Mouse (Mus musculus): ENCODE results near the gene Fetub. TPM values are rescaled to one million over a fixed set of nuclear protein-coding genes. Genes with fewer than 3 reads are reported as not detected.
A peak's percentile ranks its signal among the peaks of the same experiment; 100 is the strongest.

Gene Fetub
- polyA plus RNA-seq, 1 experiment from 2014 or later, result not detected

DNA sequence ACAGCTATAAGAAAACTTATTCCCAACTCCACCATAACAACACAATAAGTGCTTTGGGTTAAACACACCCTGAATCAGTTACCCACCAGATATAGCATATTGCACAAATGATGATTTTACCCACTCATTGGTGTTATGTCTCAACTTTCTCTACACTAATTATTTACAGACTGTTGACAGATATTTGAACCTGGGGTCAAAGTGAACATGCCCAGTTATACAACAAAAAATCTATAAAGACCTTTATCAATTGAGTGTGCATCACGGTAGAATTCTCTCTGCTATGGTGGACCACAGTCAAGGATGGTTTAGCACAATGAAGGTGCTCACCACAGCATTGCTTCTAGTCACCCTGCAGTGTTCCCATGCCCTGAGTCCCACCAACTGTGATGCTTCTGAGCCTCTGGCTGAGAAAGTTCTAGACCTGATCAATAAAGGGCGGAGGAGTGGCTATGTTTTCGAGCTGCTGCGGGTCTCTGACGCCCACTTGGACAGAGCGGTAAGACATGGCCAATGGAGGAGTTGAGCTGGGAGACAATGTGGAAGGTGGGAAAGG, 32.8 kb downstream of the Fetub start, which contains the start of gene Hrg:
Hrg (plus strand) TSS at position 233 of the 556 bp plus-strand sequence.
- H3K27me3 ChIP-seq, result no peaks in the 10 kb centered on the region
- no peak within 1 kb of the TSS for H3K9ac ChIP-seq
- H3K9me3 ChIP-seq (replicated peaks), result no peaks in the 10 kb centered on the region
- WGBS, result 93% methylated on average over 6 of the region's 6 CpGs
- no peaks in the 10 kb centered on the region for H3K36me3 ChIP-seq
- H3K4me3 ChIP-seq, result no peak within 1 kb of the TSS
- peaks cover 8% of the 10 kb centered on the region; the same call in 1 of the 2 replicates for H3K4me1 ChIP-seq
- H3K4me2 ChIP-seq (replicated peaks), result no peak within 1 kb of the TSS
- H3K27ac ChIP-seq, result no peak within 1 kb of the TSS
- no peak for ATAC-seq (ENCODE audit: low FRiP score)

DNA sequence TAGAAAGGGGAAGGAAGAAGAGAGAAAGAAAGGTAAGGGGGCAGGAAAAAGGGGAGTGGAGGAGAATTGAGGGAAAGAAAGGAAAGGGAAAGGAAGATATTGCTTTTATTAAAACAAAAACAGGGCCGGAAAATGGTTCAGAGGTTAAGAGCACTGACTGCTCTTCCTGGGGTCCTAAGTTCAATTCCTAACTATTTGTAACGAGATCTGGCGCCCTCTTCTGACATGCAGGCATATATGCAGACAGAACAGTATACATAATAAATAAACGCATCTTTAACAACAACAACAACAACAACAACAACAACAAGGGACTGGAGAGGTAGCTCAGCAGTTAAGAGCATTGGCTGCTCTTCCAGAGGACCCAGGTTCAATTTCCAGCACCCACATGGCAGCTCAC, 34.9 kb downstream of the Fetub start:
- no peak overlapping the region for H3K9ac ChIP-seq
- ATAC-seq (ENCODE audit: low FRiP score), result no peak
- WGBS, result 38% methylated on average over 4 of the region's 4 CpGs

DNA sequence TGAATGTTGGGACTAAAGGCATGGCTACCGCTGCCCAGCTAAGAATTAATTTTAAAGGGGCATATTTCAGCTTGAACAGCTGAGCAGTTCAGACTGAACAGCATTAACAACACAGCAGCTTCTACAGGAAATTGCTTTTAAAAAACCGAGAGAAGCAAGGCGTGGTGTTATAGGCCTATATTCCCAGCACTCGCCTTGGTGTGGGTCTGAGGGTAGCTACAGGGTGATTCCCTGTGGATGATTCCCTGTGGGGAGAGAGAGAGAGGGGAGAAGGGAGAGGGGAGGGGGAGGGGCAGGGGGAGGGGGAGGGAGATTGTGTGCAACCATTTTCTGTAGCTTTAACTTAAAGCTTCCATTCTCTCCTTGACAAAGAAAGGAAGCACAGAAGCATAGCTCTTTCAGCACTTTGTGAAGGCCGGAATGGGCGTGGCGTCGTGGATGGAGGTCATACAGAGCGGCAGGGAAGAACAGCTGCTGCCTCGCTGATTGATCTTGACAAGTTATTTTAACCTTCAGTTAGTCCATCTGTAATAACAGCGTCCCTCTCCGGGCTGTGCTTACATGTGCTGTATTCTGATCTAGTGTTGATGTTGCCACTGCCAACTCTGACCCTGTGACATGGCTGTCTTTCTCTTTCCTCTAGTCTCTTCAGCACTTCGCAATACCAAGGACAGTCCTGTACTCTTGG, 37.4 kb downstream of the Fetub start:
- Histone ChIP-seq H3K4me2 (replicated peaks) (peak overlapping the region; percentile 33), H3K4me1 (peaks cover 11% of the 10 kb centered on the region; the same call in 1 of the 2 replicates), H3K27ac (no peak overlapping the region; the same call in 1 of the 2 replicates), H3K27me3 (no peaks in the 10 kb centered on the region), H3K36me3 (no peaks in the 10 kb centered on the region), H3K9me3 (replicated peaks) (no peaks in the 10 kb centered on the region), H3K9ac (no peak overlapping the region), H3K4me3 (no peak overlapping the region)
- 26% methylated on average over 13 of the region's 13 CpGs for WGBS
- ATAC-seq (ENCODE audit: low FRiP score), result peak; percentile 68

More for the DNA sequence above, 34.9 kb downstream of the Fetub start:
- no peak overlapping the region for H3K27ac ChIP-seq
- no peak overlapping the region for H3K4me2 ChIP-seq (replicated peaks)
- no peak overlapping the region for H3K4me3 ChIP-seq
- no peaks in the 10 kb centered on the region for H3K36me3 ChIP-seq
- no peaks in the 10 kb centered on the region for H3K27me3 ChIP-seq
- H3K4me1 ChIP-seq, result peaks cover 11% of the 10 kb centered on the region; the same call in 1 of the 2 replicates
- H3K9me3 ChIP-seq (replicated peaks), result no peaks in the 10 kb centered on the region

DNA sequence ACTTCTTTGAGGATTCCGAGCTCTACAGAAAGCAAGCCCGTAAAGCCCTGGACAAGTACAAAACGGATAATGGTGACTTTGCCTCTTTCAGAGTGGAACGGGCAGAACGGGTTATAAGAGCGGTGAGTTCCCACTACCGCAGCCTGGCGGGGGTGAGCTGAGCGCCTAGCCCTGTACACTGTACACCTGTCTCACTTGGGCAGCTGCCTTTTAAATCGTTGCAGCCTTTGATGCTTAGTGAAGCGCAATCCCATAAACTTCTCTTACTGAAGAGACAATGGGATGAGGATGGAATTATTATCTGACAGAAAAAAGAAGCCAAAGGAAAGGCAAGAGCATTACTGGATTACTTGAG, 37.9 kb downstream of the Fetub start:
- ATAC-seq (ENCODE audit: low FRiP score), result peak; percentile 72
- Histone ChIP-seq H3K36me3 (no peaks in the 10 kb centered on the region), H3K4me1 (peaks cover 11% of the 10 kb centered on the region; the same call in 1 of the 2 replicates), H3K27ac (no peak overlapping the region), H3K27me3 (no peaks in the 10 kb centered on the region), H3K9me3 (replicated peaks) (no peaks in the 10 kb centered on the region), H3K4me2 (replicated peaks) (peak overlapping the region; percentile 33), H3K4me3 (no peak overlapping the region), H3K9ac (no peak overlapping the region)
- WGBS, result 55% methylated on average over 11 of the region's 11 CpGs

DNA sequence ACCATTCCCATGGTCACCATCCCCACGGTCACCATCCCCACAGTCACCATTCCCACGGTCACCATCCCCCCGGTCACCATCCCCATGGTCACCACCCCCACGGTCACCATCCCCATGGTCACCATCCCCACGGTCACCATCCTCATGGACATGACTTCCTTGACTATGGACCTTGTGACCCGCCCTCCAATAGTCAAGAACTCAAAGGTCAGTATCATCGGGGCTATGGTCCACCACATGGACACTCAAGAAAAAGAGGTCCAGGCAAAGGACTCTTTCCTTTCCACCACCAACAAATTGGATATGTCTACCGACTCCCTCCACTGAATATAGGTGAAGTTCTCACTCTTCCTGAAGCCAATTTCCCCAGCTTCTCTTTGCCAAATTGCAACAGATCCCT, 42.9 kb downstream of the Fetub start:
- no peak overlapping the region for H3K9ac ChIP-seq
- H3K27me3 ChIP-seq, result no peaks in the 10 kb centered on the region
- no peaks in the 10 kb centered on the region for H3K36me3 ChIP-seq
- H3K4me3 ChIP-seq, result no peak overlapping the region
- WGBS, result 96% methylated on average over 8 of the region's 8 CpGs
- no peak overlapping the region for H3K27ac ChIP-seq
- 0 out of 2 replicates have a peak, but pooled peaks cover 1% of the 10 kb centered on the region for H3K4me1 ChIP-seq
- H3K4me2 ChIP-seq (replicated peaks), result no peak overlapping the region
- no peak for ATAC-seq (ENCODE audit: low FRiP score)
- H3K9me3 ChIP-seq (replicated peaks), result no peaks in the 10 kb centered on the region

DNA sequence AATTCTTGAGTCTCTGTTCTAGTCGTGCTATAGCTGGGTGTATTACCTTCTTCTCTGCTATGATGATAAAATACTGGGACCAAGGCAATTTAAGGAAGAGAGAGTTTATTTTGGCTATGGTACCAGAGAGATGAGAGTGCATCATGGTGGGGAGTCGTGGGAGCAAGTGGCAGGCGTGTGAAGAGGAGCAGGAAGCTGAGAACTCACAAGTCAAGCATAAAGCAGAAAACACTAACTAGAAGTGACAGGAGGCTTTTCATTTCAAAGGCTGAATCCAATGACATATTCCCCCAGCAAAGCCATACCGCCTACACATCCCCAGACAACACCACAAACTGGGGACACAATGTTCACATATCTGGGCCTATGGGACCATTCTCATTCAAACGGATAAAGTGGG, 44.1 kb downstream of the Fetub start:
- 85% methylated on average over 5 of the region's 5 CpGs for WGBS
- no peak for ATAC-seq (ENCODE audit: low FRiP score)
- Histone ChIP-seq H3K4me1 (no peaks in the 10 kb centered on the region), H3K4me3 (no peak overlapping the region), H3K9ac (no peak overlapping the region), H3K4me2 (replicated peaks) (no peak overlapping the region), H3K27ac (no peak overlapping the region), H3K9me3 (replicated peaks) (no peaks in the 10 kb centered on the region), H3K27me3 (no peaks in the 10 kb centered on the region), H3K36me3 (no peaks in the 10 kb centered on the region)

DNA sequence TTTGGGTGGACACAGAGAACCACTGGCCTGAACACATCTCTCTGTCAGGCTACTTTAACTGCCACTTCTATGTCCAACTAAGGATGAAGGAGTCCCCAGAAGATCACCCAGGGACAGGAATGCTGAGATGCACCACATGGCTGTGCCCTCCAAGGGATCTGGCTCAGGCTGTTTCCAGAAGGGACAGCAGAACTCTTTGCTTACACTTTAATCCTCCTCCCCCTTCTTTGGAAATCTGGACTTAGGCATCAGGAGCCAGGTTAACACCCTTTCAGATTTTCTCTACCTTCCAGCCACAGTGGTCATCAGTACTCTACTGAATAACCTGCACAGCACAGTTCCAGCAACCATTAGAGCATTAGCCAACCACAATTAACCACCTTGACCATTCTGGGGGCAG, 45.2 kb downstream of the Fetub start:
- Histone ChIP-seq H3K4me3 (no peak overlapping the region), H3K9me3 (replicated peaks) (no peaks in the 10 kb centered on the region), H3K4me2 (replicated peaks) (no peak overlapping the region), H3K27ac (no peak overlapping the region), H3K27me3 (no peaks in the 10 kb centered on the region), H3K4me1 (no peaks in the 10 kb centered on the region), H3K36me3 (no peaks in the 10 kb centered on the region), H3K9ac (no peak overlapping the region)
- no peak for ATAC-seq (ENCODE audit: low FRiP score)

DNA sequence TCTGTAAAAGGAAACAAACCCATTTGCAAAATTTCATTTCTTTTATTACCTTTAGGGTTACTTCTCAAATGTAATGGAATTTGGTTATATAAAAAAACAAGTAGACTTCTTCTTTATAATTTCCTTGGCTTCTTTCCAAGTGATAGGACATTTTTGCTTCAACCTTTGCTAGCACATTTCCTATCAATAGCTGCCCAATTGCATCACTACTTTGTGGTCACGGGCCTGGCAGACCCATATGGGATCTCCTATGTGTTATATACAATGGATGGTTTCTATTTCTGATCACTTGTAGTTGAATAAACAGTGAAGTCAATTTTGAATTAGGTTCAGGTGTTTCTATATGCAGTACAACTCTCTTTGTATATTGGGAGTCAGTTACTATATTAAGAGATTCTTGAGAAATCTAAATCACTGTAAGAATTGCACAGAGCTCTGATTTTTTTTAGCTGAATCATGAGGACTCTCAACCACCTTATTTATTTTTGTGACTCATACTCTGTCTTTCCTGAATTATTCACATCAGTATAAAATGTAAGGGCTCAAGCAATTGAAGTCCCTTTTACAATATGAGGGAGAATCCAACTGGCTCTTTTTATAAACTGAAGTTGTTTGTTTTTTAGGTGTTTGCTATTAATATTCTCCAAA, 49.4 kb downstream of the Fetub start:
- Histone ChIP-seq H3K4me1 (no peaks in the 10 kb centered on the region), H3K4me3 (no peak overlapping the region), H3K9ac (no peak overlapping the region), H3K9me3 (replicated peaks) (no peaks in the 10 kb centered on the region), H3K36me3 (no peaks in the 10 kb centered on the region), H3K27me3 (no peaks in the 10 kb centered on the region), H3K27ac (no peak overlapping the region), H3K4me2 (replicated peaks) (no peak overlapping the region)
- no peak for ATAC-seq (ENCODE audit: low FRiP score)
- 79% methylated on average over 1 of the region's 1 CpGs for WGBS

Other genes with a start within 250 kb of the Fetub start
- not detected in 2 replicates for gene Crygs, start 106.8 kb upstream of the Fetub start, polyA plus RNA-seq (2016; fragmentation: Nextera tagmentation; extraction: Ambion mirVana)
- gene Tbccd1, start 60.7 kb upstream of the Fetub start, polyA plus RNA-seq (2016; fragmentation: Nextera tagmentation; extraction: Ambion mirVana), result 30.1 and 32.5 TPM in 2 replicates
- gene Dnajb11, start 60.5 kb upstream of the Fetub start, polyA plus RNA-seq (2016; fragmentation: Nextera tagmentation; extraction: Ambion mirVana), result 104 and 112 TPM in 2 replicates
- not detected in 2 replicates for gene Ahsg, start 27.1 kb upstream of the Fetub start, polyA plus RNA-seq (2016; fragmentation: Nextera tagmentation; extraction: Ambion mirVana)
- gene Hrg, start 32.7 kb downstream of the Fetub start, polyA plus RNA-seq (2016; fragmentation: Nextera tagmentation; extraction: Ambion mirVana), result 0.18 TPM in 1 of 2 replicates, not detected in the other
- not detected in 2 replicates for gene Kng2, start 111.1 kb downstream of the Fetub start, polyA plus RNA-seq (2016; fragmentation: Nextera tagmentation; extraction: Ambion mirVana)
- not detected in 2 replicates for gene Kng1, start 139.5 kb downstream of the Fetub start, polyA plus RNA-seq (2016; fragmentation: Nextera tagmentation; extraction: Ambion mirVana)
- 240 and 269 TPM in 2 replicates for gene Eif4a2, start 189.1 kb downstream of the Fetub start, polyA plus RNA-seq (2016; fragmentation: Nextera tagmentation; extraction: Ambion mirVana)
- 94.2 and 97.2 TPM in 2 replicates for gene Rfc4, start 209.4 kb downstream of the Fetub start, polyA plus RNA-seq (2016; fragmentation: Nextera tagmentation; extraction: Ambion mirVana)
- gene Adipoq, start 228.2 kb downstream of the Fetub start, polyA plus RNA-seq (2016; fragmentation: Nextera tagmentation; extraction: Ambion mirVana), result not detected in 2 replicates